Mouse (Mus musculus): ENCODE results near the gene Ctxn2.
"Not testable (repeated sequence)": the region's sequence is repeated elsewhere in the genome, so short reads cannot be mapped to it uniquely, and the experiment has no call there.

Gene Ctxn2

DNA sequence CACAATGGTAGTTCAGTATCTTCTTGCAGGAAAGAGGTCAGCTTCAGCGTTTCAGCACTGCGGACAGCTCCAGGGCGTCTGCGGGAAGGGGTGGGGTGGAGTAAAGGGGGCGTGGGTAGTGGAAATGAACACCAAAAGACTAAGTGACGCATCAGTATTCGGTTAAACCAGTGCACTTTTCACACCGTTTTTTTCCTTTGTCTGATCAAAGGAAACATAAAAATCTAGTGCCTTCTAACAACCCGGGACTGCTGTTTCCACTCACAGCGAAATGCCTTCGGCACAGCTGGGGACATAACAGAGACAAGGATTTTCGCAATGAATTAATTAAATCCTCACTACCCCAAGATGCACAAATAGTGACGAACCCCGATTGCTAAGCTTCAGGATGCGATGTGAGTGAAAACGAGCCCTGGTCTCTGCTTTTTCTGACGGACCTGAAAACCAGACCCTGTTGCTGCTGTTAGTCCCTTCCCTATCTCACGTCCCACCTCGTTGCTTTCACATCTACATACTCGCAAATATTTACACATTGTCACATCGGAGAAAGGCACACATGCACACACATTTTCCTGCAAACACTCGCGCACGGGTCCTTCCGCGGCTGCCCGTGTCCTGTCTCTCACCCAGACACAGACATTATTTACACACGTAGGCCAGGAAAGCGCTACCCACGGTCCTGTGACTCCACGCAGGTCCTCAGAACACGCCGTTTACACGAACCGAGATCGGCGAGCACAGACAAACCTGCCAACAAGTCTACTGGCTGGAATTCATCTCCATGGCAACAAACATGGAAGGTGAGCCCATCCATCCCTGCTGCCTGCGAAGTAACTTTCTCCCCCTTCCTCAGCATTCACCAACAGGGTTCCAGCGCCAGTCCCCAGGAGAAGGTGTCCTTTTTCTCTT is at the start of gene Ctxn2:
Gene Ctxn2, plus strand, starts transcription at position 790 of the 909 bp plus-strand sequence.
- peak; percentile 9 for DNase-seq (ENCODE audit: low read depth, low spot score)

DNA sequence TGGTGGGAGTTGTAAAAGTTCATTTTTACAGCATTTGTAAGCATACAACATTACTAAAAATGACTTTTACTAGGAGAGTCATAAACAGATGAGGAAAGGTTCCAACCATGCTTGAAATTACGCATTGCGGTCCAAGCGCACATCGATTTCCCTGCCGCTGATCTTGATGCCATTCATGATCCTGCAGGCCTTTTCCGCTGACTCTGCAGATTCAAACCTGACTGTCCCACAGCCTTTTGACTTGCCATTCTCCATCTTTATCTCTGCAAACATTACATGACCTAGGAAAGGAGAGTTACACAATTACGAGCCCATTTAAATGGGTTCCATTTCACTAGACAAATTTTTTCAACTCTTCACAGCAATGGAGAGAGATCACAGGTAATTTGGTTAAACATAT is 47.7 kb upstream of the Ctxn2 start:
- DNase-seq (ENCODE audit: low read depth, low spot score), result no peak

DNA sequence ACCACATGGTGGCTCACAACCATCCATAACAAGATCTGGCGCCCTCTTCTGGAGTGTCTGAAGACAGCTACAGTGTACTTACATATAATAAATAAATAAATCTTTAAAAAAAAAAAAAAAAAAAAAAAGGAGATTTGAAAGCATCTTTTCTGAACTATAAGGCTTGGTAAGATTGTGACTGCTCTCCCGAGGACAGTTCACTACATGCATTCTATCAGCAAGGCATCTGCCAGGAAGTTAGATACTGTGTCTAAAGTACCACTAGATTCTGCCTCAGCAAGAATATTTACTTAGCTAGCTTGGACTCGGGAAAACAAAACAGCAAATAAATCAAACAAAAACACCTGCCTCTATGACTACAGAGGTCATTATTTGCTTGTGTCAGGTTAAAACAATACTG is 44.4 kb upstream of the Ctxn2 start:
- DNase-seq (ENCODE audit: low read depth, low spot score), result not testable (repeated sequence)

DNA sequence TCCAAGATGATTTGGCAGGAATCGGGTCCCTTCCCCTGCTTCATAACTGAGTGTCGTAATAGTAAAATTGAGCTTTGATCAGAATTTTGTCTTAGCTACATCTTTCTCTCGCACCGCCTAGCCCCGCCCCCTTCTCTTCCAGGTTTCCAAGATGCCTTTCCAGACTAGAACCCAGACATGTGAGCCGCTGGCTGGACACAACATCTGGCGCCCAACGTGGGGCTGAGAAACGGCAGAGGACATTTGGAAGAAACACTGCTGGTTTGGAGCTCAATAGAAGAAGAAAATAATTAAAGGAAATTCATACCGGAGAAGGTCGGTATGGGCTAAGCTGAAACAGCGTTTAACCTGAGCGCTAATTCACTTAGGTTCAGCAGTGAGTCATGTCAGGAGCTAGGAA is 32.0 kb upstream of the Ctxn2 start:
- DNase-seq (ENCODE audit: low read depth, low spot score), result not testable (repeated sequence)

DNA sequence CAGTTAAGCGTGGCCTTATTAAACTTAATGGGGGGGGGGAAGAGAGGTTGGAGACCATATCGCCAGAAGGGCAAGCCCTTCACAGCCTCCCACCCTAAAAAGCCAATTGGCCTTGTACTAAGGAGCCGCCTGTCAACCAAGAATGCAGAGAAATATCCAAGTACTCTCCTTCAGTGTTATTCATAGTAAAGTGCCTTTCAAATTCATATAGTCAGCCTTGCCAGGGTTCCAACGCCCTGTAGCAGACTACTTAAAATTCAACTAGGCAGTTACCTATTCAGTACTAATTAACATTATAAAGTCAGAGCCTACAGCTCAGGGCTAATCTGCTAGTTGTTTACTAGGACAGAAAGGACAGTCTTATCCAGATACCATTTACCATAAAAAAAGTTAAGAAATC is 30.0 kb upstream of the Ctxn2 start:
- not testable (repeated sequence) for DNase-seq (ENCODE audit: low read depth, low spot score)

DNA sequence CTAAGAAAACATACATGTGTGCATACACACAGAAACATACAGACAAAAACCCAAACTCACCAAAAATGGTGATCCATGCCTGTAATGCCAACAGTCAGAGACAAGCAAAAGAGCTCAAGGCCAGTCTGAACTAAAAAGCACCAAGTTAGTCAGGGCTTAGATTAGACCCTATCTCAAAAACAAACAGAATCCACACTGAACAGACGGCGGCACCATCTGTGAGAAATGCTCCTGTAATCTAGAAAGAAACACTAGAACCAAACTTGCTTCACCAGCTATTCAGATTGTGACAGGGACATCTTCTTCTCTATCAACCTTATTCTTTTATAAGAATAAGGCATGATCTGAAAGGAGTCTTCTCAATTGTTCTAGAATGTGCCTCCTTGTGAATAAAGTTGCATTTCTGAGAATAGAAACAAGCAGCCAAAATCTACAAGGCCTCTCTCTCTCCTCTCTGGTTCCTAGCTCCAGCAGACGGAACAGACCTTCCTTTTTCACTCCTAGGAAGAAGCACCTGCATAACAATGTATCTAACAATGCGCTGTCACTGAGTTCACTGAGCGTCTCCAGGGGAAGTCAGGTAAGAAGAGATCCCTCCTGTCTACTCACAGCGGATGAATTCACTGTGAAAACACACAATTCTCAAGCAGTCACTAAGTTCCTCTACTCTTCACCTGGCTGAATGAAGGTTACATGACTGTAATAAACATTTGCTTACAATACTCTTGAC is 16.9 kb upstream of the Ctxn2 start:
- DNase-seq (ENCODE audit: low read depth, low spot score), result no peak

DNA sequence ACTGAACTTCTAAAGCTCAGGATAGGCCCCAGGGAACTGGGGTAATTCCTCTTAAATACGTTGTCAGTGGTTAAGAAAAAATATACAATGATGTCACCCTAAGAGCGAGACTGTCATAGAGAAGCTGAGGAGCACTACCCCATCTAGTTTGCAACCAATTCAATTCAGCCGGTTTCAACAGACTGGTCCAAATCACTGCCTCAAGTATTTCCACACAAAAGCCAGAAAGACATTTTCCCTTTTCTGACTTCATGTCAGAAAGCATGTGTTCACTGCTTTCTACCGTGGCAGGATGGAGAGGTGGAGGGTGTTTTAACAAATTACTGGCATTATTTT is 14.2 kb upstream of the Ctxn2 start:
- no peak for DNase-seq (ENCODE audit: low read depth, low spot score)

DNA sequence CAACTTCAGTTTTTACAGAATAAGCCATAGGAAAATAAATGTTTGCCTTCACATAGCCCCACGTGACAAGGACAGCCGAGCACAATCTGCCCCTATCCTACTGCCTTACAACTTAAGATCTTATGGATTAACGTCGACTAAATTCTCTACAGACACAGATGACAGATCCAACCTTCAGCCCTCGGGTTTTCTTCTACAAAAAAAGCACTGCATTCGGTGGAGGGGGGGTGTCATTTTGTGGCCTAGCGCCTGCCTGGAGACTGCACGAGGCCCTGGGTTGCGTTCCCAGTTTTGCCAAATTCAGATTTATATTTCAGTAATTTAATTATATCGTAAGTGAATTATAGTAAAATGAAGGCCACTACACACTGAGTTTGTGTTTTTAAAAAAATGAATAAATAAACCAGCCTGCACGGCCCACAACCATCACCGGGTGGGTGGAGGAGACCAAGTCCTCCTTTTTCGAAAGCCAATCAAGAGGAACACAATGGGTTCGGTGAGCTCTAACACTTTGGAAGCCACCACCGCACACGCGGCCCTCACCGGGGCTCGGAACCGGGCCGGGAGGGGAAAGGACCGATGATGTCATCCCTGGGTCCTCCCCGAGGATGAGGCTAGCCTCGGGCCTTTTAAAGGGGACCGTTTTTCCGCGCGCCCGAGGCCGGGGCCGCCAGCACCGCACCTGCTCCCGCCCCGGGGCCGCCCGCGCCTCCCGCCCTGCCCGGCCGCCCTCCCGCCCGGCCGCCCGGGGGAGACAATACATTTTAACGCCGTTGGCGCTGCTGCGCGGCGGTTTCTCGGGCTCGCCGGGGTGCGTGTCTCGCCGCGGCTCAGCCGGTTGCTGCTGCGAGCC is 13.6 kb upstream of the Ctxn2 start:
- no peak for DNase-seq (ENCODE audit: low read depth, low spot score)

DNA sequence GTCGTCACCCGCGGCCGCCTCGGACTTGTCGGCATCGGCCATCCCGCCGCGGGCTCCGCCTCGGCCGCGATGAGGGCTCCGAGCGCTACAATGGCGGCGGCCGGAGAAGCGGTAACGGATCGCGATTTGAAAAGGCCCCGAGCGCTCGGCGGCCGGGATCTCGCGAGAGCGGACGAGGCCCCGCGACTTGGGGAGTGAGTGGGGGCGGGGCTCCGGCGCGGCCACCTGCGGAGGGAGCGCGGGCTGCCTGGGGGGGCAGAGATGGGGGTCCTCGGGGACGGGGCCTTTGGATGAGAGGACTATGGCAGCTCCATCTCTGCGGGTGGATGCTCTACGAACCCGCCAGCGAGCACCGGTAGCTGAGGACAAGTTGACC is 13.0 kb upstream of the Ctxn2 start, which contains the start of gene Myef2:
Gene Myef2, minus strand, starts transcription at position 185 of the 376 bp plus-strand sequence.
- DNase-seq (ENCODE audit: low read depth, low spot score), result peak; percentile 46

DNA sequence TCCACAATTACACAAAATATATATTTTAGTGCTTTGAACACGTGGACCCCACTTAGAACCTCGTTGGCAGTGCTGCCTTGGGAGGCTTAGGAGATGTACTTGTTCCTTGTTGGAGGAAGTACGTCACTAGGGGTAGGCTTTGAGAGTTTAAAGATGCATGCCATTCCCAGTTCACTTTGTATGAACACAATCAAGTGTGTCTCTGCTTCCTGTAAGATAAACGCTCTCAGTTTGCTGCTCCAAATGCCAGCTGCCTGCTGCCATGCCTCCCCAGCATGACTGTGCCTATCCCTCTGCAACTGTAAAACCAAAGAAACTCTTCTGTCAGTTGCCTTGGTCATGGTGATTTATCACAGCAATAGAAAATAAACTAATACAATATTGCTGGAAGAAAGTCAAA is 10.7 kb upstream of the Ctxn2 start:
- no peak for DNase-seq (ENCODE audit: low read depth, low spot score)

DNA sequence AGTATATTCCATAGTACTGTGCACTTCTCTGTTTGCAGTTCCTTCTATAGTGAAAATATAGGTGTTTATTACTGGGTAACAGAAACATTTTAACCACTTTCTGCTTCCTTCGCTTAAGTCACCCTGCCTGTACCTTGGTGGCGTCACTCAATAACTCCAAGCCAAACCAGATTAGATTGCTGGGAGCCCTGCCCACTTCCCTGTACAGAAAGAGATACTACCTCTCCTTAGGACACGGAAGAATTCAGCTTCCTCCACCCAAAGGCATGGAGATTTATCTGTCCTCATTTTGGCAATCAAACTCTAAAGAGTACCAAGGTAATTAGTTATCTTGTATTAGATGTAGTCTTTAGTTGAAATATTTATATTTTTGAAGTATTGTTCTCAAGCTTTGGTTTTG is 9.7 kb upstream of the Ctxn2 start:
- DNase-seq (ENCODE audit: low read depth, low spot score), result no peak

DNA sequence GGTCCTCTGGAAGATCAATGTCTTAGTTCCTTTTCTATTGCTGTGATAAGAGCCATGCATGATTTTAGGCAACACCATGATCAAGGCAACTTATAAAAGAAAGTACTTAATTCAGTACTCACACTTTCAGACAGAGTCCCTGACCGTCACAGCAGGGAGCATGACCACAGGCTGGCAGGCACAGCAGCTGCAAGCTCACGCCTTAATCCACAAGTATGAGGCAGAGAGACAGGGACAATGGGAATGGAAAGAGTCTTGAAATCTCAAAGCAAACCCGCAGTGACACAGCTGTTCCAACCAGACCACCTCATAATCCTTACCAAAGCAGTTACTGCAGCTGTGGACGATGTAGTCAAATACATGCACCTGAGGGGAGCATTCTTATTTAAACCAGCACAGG is 2.4 kb upstream of the Ctxn2 start:
- no peak for DNase-seq (ENCODE audit: low read depth, low spot score)

DNA sequence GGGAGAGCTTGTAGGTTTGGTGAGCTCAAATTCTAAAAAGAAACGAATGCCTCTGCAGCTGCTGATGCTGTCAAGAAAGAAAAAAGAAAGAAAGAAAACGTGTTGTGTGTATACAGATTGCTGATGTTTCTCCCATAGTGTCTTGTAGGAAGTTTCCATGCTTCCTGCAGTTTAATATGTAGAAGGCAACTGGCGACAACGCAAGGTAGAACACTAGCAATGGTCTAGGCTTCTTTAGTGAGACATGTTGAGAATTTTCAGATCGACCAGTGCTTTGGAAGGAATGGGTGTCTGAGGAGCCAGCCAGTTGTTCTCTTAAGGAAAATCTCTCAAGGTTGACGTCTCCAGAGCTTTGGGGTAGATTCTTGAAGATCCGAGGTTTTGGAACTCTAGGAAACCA is 354 bp downstream of the Ctxn2 start:
- no peak for DNase-seq (ENCODE audit: low read depth, low spot score)

DNA sequence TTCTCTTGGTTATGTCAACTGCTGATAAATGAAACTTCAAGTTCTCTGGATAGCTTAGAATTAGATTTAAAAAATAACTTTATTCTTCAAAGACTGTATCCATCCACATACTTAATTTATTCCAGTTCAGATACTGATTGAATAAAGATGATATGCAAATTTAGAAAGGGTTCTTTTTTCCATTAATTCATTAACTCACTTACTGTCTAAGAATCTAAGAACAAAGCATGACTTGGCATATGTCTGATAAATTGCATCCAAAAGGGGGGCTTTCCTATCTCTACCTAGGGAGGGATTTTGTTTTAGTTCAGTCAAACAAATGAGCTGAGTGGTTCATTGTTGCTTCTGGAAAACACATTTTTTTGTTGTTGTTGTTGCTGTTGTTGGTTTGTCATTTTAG is 5.8 kb downstream of the Ctxn2 start:
- no peak for DNase-seq (ENCODE audit: low read depth, low spot score)

DNA sequence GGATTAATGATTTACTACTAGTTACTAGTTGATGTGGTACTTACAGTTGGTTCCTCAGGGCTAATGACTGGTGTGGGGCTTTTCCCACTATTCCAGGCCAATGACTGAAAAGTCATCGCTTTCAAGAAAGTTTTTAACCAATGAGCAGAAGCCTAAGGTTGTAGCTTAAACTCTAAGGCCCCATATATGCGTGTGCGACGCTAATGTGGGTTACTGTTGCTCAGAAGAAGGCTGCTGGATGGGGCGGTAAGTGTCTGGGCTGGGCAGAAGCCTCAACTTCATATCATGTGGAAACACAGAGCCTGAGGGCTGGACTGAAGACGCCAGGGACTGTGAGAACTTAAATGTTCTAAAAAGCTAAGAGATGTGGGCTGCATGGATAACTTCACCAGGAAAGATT is 15.9 kb downstream of the Ctxn2 start, which contains the start of gene Slc12a1:
Gene Slc12a1, plus strand, starts transcription at position 118 of the 400 bp plus-strand sequence.
- no peak for DNase-seq (ENCODE audit: low read depth, low spot score)

DNA sequence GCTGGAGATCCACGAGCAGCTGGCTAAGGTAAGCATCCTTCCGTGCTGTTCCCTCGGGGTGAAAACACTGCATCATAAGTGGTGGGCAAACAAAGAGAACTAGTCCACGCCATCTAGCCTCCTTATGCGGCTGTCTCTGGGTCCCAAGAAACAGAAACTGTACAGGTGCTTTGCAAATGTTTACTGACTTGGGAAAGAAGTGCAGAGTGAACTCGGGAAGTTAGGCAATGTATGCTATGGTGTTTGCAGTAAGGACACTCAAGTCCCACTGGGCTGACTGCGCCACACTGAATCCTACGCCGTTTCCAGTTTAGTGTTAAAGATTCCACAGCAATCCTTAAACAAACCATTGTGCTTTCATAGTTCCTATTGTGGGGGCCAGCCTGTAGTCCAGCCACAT is 17.8 kb downstream of the Ctxn2 start:
- DNase-seq (ENCODE audit: low read depth, low spot score), result no peak

DNA sequence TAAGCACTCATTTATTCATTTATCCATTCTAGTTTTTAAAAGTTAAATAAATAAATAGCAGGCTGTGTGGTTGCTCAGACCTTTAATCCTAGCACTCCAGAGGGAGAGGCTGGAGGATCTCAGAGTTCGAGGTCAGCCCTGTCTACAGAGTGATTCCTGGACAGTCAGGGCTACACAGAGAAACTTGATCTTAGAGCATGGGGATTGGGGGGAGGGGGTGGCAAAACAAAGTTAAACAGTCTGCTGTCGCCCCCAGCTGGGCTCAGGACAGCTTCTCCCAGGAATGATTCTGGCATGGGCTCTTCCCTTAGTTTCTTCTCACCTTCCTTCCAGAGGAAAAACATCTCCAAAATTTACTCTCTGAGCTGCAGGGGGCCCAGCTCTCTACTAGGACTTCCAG is 19.0 kb downstream of the Ctxn2 start:
- DNase-seq (ENCODE audit: low read depth, low spot score), result no peak

DNA sequence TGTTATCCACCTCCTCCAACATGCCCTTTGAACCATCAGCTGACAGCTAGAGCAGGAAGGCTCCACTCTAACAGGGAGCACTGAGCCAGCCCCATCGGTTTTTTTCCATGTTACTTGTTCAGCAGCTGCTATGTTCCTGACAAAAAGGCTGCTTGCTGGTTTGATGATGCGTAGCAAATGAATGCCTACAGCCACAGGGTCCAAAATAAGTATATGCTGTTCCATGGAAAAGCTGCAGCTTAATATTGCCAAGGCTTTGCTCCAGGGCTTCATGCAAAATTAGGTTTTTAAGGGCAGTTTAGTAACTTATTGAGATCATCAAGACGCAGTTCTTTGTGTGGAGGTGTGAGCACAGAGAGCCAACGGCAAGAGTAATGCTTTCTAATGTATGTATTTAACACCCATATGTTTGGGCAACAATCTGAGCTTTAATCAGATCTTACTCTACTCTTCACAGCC is 25.5 kb downstream of the Ctxn2 start:
- no peak for DNase-seq (ENCODE audit: low read depth, low spot score)

DNA sequence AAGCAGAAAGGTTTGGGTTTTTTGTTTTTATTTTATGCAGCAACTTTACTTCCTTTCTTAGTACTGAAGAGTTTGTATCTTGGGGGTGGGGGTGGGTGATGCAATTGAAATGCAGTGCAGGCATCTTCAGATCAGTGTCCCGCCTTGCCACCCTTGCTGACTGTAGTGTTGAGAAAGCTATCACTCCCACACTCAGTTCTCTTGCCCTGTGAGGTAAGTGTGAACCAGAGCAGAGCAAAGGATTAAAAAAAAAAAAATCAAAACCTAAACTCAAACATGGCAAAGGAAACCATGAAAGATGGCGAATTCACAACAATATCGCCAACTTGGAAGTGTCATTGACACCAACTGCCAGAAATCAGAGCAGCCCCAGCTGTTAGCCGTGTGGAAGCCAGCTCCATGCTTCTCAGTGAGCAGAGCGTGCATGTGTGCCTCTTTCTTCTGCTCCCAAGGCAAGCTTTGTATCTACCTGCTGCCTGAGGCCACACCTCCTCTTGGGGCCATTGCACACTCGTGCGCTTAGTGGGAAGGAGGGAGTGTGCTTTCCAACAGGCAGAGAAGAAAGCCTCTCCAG is 41.8 kb downstream of the Ctxn2 start:
- no peak for DNase-seq (ENCODE audit: low read depth, low spot score)

DNA sequence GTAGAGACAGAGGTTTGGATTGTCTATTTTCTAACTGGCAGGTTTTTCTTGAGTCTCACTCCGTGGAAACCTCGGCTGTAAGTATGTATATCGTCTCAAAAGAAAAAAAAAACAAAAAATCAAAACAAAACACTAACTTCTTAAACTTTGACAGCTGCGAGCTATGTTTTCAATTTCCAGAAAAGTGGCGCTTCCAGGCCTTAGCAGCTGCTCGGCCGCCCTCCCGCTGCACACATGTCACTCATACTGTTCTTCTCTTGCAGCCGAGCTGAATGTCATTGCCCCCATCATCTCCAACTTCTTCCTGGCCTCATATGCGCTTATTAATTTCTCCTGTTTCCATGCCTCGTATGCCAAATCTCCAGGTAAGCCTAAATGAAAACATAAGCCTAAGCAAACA is 51.4 kb downstream of the Ctxn2 start:
- no peak for DNase-seq (ENCODE audit: low read depth, low spot score)

DNA sequence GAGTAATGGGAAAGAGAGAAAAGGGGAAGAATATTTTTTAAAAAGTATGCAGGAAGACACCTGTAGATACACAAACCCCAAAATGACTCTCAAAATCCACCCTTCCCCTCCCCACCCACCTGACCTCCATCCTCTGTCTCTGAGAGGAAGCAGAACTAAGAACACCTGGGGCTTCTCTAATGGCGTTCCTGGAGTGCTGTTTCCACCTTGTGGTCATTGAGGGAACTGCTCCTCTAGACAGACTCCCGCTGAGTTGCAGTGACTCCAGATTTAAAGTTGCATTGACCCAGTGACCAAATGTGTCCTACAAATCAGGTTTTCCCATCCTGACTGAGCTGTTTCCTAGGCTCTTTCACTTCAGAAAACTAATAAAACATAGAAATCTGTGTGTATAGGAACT is 52.7 kb downstream of the Ctxn2 start:
- DNase-seq (ENCODE audit: low read depth, low spot score), result peak; percentile 21

DNA sequence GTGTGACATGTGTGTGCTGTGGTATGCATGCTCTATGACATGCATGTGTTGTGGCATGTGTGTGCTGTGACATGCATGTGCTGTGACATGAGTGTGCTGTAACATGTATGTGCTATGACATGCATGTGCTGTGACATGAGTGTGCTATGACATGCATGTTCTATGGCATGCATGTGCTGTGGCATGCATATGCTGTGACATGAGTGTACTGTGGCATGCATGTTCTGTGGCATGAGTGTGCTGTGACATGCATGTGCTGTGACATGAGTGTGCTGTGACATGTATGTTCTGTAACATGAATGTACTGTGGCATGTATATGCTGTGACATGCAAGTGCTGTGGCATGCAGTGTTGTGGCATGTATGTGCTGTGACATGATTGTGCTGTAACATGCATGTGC is 56.4 kb downstream of the Ctxn2 start:
- no peak for DNase-seq (ENCODE audit: low read depth, low spot score)

Measured in skeletal muscle tissue, adult 2 months (tissue).